9 mouse cellular contexts compared by ENCODE assay signal in the genomic region with DNA sequence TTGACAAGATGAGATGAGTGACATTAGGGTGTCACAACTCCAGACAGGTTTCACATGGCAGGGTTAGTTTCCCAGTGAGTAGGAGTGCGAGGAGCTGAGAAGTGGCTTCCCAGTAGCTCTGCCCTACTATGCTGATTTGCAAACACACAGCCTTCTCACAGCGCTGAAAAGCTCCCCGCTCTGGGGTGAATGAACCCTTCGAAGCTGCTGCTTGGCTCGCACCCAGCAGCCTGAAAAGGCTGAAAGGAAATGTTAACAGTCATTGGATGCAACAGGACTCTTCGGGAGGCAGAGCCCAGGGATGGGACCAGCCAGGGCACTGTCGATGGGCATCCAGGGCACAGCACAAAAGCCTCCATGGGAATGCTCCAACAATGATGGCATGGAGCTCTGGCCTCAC. TPM values are rescaled to one million over a fixed set of nuclear protein-coding genes. Genes with fewer than 3 reads are reported as not detected.
DNase-seq lines count a peak whose midpoint lies in the region; ATAC-seq and TF ChIP-seq lines count a peak whose summit lies in the region.
"Had no signal": no experiment of that assay in that cellular context is flagged by ENCODE, and none has a peak within 500 bp of the region (broad histone marks: within the 10 kb centered on the region; RNA-seq: fewer than 3 reads in every experiment).

No protein-coding gene starts in this region.

- no peaks in the 10 kb centered on the region for H3K36me3 ChIP-seq in embryonic facial prominence, embryonic 15.5 days
- no peaks in the 10 kb centered on the region for H3K36me3 ChIP-seq in hindbrain, postnatal 0 days (ENCODE audit: insufficient read depth, low read length)
- no peaks in the 10 kb centered on the region for H3K36me3 ChIP-seq in neural tube, embryonic 15.5 days

- peak overlapping the region; percentile 34; the same call in 1 of the 2 replicates for H3K27ac ChIP-seq in embryonic facial prominence, embryonic 15.5 days (replicated peaks)
- peak overlapping the region; percentile 65; the same call in 1 of the 2 replicates for H3K27ac ChIP-seq in hindbrain, postnatal 0 days
- H3K27ac ChIP-seq in neural tube, embryonic 15.5 days (replicated peaks), result peak overlapping the region; percentile 61

- H3K9ac ChIP-seq in embryonic facial prominence, embryonic 15.5 days, result no peak overlapping the region
- no peak overlapping the region for H3K9ac ChIP-seq in hindbrain, postnatal 0 days (replicated peaks; ENCODE audit: low read length)
- H3K9ac ChIP-seq in neural tube, embryonic 15.5 days (replicated peaks), result no peak overlapping the region

- TF ChIP-seq CTCF in hindbrain, postnatal 0 days (IDR thresholded peaks at IDR 0.05; ENCODE audit: low read depth), result no peak

- ATAC-seq in embryonic facial prominence, embryonic 15.5 days (ENCODE audit: insufficient number of reproducible peaks, low FRiP score, low TSS enrichment, low read depth), result no peak
- ATAC-seq in hindbrain, postnatal 0 days, result peak; percentile 64
- ATAC-seq in neural tube, embryonic 15.5 days (ENCODE audit: low FRiP score), result 0 out of 2 replicates have a peak, but pooled peaks have one; percentile 40

- H3K4me3 ChIP-seq in embryonic facial prominence, embryonic 15.5 days (replicated peaks), result no peak overlapping the region
- no peak overlapping the region for H3K4me3 ChIP-seq in hindbrain, postnatal 0 days (ENCODE audit: low read length)
- no peak overlapping the region for H3K4me3 ChIP-seq in neural tube, embryonic 15.5 days (replicated peaks)

- no peak overlapping the region for H3K4me2 ChIP-seq in embryonic facial prominence, embryonic 15.5 days (replicated peaks)
- H3K4me2 ChIP-seq in hindbrain, postnatal 0 days (ENCODE audit: low read depth, low read length), result no peak overlapping the region
- no peak overlapping the region for H3K4me2 ChIP-seq in neural tube, embryonic 15.5 days

- no peaks in the 10 kb centered on the region for H3K27me3 ChIP-seq in embryonic facial prominence, embryonic 15.5 days
- H3K27me3 ChIP-seq in hindbrain, postnatal 0 days (ENCODE audit: insufficient read depth, low read length), result no peaks in the 10 kb centered on the region
- 0 out of 2 replicates have a peak, but pooled peaks cover 3% of the 10 kb centered on the region for H3K27me3 ChIP-seq in neural tube, embryonic 15.5 days (replicated peaks)

- 43% methylated on average over 7 of the region's 7 CpGs for WGBS in embryonic facial prominence, embryonic 15.5 days
- 25% methylated on average over 7 of the region's 7 CpGs for WGBS in hindbrain, postnatal 0 days
- WGBS in neural tube, embryonic 15.5 days, result 32% methylated on average over 7 of the region's 7 CpGs

- peak; percentile 67 for DNase-seq in layer of hippocampus, adult 11-12 months (ENCODE audit: low spot score)
- no peak for DNase-seq in layer of hippocampus, adult 9-10 months (ENCODE audit: low spot score)
- peak; percentile 84 for DNase-seq in hindbrain, postnatal 0 days (ENCODE audit: low spot score)
- no peak for DNase-seq in adrenal gland, postnatal 10 days
- no peak for DNase-seq in testis, postnatal 14 days (ENCODE audit: low spot score)
- DNase-seq in kidney, adult 9 months, result no peak
- DNase-seq: lung, adult 18-20 months had no signal

- no peaks in the 10 kb centered on the region for H3K9me3 ChIP-seq in embryonic facial prominence, embryonic 15.5 days (replicated peaks)
- no peaks in the 10 kb centered on the region for H3K9me3 ChIP-seq in hindbrain, postnatal 0 days (ENCODE audit: low read length)
- H3K9me3 ChIP-seq in neural tube, embryonic 15.5 days (replicated peaks), result no peaks in the 10 kb centered on the region

- peaks cover 59% of the 10 kb centered on the region for H3K4me1 ChIP-seq in embryonic facial prominence, embryonic 15.5 days
- peaks cover 29% of the 10 kb centered on the region for H3K4me1 ChIP-seq in hindbrain, postnatal 0 days (ENCODE audit: insufficient read depth, low read length)
- peaks cover 44% of the 10 kb centered on the region for H3K4me1 ChIP-seq in neural tube, embryonic 15.5 days

RNA-seq across cellular contexts. Expression of a gene that starts 37.8 kb away (rescaled TPM):
- polyA plus RNA-seq in embryonic facial prominence, embryonic 15.5 days (2015; fragmentation: Nextera tagmentation; extraction: Ambion mirVana), result 141 and 147 TPM in 2 replicates
- 61.4 and 63.9 TPM in 2 replicates for total RNA-seq in hindbrain, postnatal 0 days (2014; rRNA removed)
- 168 and 179 TPM in 2 replicates for polyA plus RNA-seq in hindbrain, postnatal 0 days (2015; fragmentation: Nextera tagmentation; extraction: Ambion mirVana)
- polyA plus RNA-seq in neural tube, embryonic 15.5 days (2015; fragmentation: Nextera tagmentation; extraction: Ambion mirVana), result 132 and 140 TPM in 2 replicates
- 10 to 100 TPM; 51.9 to 57.0 TPM for total RNA-seq in adrenal gland, postnatal 10 days (2021)

Comparison
In these comparisons a context has a peak if more than half of its experiments do, and no peak if none do; other contexts are left out.
1. DNase-seq: peak in layer of hippocampus, adult 11-12 months (single experiment) and hindbrain, postnatal 0 days (single experiment); none in layer of hippocampus, adult 9-10 months (single experiment), adrenal gland, postnatal 10 days (single experiment), testis, postnatal 14 days (single experiment) and kidney, adult 9 months (single experiment).
2. Peak in every context shown above with its lines, with median percentiles within 50 percentile points of each other: H3K27ac ChIP-seq.